Mouse (Mus musculus): ENCODE results near the gene Podxl.

Podxl gene

DNA sequence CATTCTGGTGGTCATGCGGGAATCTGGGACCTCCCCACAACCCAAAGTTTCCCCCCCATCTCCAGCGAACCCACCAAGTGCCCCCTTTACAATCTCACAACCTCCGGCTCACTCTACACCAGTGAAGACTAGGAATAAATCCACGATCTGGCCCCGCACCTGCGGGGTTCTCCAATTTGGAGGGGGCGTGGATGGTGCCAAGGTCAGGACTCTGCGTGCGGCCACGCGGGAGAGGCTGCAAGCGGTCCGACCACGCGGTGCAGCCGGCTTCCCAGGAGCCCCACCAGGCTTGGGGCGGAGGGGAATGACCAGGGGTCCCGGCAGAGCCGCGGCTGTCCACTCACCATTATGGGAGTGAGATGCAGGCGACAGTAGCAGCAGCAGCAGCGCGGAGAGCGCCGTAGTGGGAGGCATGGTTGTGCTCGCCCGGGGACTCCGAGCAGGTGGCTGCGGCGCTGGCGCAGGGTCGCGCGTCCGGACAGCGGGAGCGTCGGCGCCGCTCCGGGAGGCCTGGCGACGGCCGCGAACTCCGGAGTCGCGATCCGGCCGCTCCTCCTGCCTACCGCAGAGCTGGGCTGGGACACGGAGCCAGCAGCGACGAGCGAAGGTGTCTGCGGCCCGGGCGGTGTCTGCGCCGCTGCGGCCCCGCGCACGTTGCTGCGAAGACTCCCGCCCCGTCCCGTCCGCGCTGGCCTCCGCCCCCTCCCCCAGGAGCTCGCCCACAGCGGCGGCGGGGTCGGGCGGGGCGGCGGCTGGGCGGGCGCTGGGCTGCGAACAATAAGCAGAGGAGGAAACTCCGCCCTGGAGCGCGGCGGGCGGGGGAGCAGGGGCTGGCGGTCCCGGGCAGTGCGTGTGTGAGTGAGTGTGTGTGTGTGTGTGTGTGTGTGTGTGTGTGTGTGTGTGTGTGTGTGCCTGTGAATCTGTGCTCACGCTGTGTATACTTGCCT is at the start of gene Podxl:
TSS of gene Podxl (minus strand) at position 747 of the 947 bp plus-strand sequence.
- DNase-seq = peak; percentile 73

DNA sequence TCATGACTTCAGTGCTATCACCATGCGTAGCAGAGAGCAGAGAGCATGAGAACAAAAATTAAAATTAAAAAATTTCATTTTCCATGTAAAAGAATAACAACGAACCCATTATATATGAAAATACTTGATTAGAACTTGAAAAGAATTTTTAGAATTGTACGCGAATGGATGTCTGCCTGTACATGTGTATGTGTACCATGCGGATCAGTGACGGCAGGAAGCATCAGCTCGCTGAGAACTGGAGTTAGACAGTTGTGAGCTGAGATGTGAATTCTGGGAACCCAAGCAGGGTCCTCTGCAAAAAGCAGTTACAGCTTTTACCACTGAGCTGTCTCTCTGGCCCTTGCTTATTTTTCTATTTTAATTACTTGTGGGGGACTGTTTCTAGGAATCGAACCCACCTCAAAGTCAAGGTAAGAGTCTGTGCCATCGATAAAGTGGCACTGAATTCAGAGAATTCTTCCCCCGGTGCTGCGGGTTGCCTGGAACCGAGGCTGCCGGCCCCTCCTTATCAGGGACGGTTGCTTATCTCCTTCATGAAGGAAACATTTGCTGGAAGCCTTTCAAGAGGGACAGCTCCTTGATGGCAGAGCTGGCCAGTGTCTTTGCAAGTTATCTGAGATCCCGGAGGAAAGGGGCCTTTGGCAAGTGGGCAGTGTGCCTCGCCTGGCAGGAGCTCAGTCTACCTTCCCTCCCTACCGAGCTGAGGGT is 48.9 kb upstream of the Podxl start:
- DNase-seq = no peak

DNA sequence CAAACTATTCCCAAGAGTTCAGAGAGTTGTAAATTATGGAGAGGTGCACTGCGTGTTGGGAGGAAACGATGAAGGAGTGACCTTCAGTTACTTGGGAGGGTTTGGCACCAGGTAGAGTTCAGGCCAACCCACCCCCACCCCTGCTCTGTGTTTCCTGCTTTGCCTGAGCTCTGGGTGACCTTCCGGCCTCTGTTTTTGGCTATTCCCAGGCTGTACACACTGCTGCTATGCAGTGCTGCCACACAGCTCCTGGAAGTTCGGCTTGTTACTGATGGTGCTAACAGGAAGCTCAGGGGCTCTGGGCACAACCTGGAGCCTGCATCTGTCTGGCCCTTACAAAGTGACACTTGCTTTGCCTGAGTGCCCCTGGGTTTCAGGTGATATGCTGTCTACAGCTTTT is 42.6 kb upstream of the Podxl start:
- no peak for DNase-seq

DNA sequence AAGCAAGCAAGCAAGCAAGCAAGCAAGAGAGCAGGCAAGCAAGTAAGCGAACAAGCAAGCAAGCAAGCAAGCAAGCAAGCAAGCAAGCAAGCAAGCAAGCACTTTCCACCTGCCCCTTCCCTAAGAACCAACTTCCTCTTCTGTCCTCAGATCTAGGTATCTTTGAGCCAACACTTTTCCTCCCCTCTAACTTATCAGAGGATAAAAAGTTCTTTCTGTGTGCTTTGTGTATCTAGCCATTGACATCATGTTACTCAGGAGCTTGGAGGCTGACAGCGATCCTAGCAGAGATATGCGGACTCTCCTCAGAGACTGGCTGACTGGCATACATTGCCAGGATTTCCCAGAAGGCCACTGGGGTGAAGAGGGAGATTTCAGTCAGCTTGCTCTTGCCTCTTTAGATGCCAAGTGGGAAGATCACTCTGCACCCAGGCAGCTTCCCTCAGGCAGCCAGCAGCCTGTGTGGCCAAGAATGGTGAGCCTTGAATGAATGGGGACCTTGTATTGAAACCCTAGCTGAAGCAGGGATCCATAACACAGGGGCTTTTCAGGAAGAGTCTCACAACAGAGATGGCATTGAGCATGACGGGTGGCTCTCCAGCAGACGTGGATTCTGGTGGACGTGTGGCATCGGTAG is 41.0 kb upstream of the Podxl start:
- DNase-seq = no peak

GRCm38 (mm10) chr6:31602489-31602888 is 38.7 kb upstream of the Podxl start:
- no peak for DNase-seq

DNA sequence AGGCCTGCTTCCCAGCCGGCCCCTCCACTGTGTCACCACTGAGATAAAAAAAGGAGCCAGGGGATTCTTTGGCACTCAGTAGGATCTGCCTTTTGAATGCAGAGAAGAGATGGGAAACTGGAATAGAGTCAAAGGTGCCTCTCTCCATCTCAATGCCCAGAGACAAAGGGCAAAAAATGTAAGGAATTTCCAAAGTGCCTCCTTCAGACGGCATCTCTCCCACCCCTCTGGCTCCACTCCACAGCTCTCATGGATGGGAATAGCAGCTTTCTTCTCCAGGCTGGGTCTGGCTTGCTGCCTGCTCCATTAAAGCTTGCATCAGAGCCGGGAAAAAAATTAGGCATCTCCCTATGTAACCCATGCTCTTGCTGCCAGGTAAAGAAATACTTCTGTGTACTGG is 37.4 kb upstream of the Podxl start:
- DNase-seq = peak; percentile 34

GRCm38 (mm10) chr6:31599863-31600262 is 36.1 kb upstream of the Podxl start:
- DNase-seq = no peak

DNA sequence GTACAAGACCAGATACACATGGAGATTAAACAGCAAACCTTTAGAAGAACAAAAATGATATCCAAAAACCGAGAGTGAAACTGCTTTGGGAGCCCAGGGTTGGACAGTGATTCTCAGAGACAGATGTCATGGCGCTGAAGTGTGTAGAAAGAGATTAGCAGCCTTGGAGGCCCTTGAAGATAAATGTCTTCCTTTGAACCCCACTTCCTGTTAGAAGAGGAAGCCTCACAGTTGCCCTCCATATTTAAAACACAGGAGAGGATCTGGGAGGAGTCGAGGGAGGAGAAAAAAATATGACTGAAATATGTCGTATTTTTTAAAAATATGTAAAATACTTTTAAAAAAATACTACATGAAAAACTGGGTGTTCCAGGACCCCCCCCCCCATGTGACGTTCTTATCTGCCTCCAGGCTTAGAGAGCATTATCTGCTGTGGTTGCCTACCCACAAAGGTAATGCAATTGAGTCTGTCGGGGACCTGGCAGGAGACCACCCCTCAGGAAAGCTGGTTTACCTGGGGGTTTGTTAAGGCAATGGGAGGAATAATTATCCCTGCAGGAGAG is 34.6 kb upstream of the Podxl start:
- DNase-seq = no peak

GRCm38 (mm10) chr6:31597136-31597460 is 33.3 kb upstream of the Podxl start:
- no peak for DNase-seq

GRCm38 (mm10) chr6:31596346-31597135 is 32.8 kb upstream of the Podxl start:
- peak; percentile 48 for DNase-seq

- no peak for DNase-seq
Measured at GRCm38 (mm10) chr6:31592579-31593238, 28.9 kb upstream of the Podxl start.

DNA sequence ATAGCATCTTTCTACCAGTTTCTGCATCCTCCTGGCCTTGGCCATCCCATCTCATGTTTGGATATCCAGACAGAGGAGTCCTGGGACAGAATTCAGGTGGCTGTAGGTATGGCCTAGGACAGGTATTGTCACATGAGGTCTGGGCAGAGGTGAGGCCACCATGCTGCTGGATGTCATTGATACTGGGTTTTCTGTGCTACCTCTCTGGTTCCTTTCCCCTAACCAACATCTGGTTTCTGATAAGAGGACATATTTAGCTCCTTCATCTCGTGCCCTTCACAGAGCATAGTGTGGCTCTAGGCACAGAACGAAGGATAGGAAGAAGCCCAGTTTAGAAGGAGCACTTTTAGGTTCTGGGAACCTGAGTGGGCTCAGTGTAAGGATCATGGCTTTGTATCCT is 28.3 kb upstream of the Podxl start:
- no peak for DNase-seq

DNA sequence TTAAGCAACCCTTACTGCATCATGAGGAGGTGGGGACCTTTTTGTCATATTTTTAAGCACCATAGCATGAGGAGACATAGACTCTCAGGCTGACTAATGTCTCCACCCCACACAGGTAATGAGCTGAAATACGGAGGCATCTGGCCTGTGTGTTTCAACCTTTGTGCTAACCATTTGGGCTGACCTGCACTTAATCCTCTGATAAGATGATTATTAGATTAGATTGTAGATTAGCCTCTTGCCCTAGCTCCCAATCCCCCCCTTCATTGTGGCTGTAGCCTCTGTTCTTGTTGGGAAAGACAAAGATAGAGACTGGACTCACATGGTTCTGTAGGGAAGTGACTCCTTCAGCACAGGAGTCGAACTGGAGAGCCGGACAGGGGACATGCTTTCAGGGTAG is 27.9 kb upstream of the Podxl start:
- no peak for DNase-seq

- no peak for DNase-seq
Measured at GRCm38 (mm10) chr6:31590754-31591153, 27.0 kb upstream of the Podxl start.

GRCm38 (mm10) chr6:31589268-31589667 is 25.5 kb upstream of the Podxl start:
- DNase-seq = no peak

GRCm38 (mm10) chr6:31587655-31588054 is 23.9 kb upstream of the Podxl start:
- DNase-seq = no peak

DNA sequence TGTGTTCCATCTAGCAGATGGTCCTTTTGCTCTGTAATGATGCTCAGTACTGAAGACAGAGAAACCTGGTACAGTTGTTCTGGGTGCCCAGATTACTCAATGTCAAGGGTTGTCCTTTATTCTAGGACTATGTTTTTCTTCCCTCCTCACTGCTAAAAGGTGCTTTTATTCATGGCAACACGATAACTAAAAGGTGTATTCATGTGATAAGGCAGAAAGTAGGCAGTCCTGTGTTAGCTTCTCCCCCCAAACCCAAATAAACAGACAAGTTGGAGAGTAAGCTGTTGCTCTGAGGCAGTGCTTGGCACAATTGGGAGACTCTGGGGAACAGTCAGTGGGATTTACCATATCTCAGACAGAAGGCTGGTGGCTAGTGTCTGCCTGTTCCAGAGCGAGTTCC is 22.3 kb upstream of the Podxl start:
- DNase-seq = no peak

DNA sequence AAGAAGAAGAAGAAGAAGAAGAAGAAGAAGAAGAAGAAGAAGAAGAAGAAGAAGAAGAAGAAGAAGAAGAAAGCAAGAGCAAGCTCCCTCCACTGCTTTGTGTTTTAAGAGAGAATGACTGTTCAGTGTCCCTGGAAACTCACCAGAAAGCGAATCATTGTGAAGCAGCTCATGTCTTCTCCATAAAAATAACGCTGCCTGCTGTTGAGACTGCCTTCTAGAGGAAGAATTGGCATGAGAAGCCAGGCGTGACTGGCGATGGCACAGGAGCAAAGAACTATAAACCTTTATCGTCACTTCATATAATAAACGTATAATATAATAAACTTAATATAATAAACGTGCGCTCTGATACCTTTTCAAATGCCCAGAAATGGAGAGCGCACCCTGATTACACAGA is 12.4 kb upstream of the Podxl start:
- peak; percentile 19 for DNase-seq

- DNase-seq = peak; percentile 45
Measured at GRCm38 (mm10) chr6:31575063-31575462, 11.3 kb upstream of the Podxl start.

GRCm38 (mm10) chr6:31571459-31571858 is 7.7 kb upstream of the Podxl start:
- no peak for DNase-seq

- DNase-seq = no peak
Measured at GRCm38 (mm10) chr6:31568070-31568595, 4.4 kb upstream of the Podxl start.

DNA sequence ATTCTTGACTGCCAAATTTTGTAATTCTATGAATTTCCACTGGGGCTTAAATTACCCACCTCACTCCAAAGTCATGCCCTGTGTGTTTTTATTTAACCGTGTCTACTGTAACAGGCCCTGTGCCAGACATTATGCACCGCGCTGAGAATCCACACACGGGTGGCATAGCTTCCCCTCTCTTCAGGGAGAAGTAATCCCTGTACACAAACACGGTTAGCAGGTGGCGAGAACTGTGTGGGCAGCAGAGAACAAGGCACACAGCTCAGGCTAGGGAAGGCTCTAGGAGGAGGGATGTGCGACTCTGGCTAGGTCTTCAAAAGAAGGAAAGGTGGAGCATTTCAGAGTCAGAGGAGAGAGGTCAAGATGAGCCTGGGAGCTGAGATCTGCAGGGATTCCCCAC is 3.4 kb upstream of the Podxl start:
- DNase-seq = peak; percentile 17

Measured in right cerebral cortex, postnatal 25 days (tissue).